Mouse (Mus musculus) lung, adult 18-20 months (tissue): ENCODE measurements around the gene Frmpd4.

ENCODE experiments used
- DNase-seq, 2 experiments: peaks; one replicate each; pipeline ENCODE4 v3.0.0; 2022; ENCODE audit warnings: mixed read lengths in 2 of 2

Gene Frmpd4

GRCm38 (mm10) chrX:168577131-168577530 lies at the start of gene Frmpd4:
Frmpd4 (minus strand) TSS chrX:168577231.
- DNase-seq: no peak

DNA sequence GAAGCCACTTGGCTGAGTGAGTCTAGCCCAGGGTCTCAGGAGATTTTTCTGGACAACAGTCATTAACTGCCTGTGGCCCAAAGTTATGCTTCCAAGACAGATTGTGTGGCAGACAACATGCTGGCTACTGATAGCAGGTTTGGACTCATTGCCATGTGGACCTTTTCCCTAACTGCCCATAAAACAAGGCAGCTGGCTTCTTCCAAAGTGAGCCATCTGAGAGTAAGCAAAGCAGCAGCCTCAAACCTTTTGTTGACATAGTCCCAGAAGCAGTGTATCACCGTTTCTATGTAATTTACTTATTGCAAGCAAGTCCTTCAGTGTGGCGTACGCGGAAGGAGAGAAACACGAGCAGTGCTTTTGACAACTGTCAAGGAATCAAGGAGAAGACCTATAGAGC lies 18.2 kb upstream of the Frmpd4 start:
- peak; percentile 0 to 2 for DNase-seq

DNA sequence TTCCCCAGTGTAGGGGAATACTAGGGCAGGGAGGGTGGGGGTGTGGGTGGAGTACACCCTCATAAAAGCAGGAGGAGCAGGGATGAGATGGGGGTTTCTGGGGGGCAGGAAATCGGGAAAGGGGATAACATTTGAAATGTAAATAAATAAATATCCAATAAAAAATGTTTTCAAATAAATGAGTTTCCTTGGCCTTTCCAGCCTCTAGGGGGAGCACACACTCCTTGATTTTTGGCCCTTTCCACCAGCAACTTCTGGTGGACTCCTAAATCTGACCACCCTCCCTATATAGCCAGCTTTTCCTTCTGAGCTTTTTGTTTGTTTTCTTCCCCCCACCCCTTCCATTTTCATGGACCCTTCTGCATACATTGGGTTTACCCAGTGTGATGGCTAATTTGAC lies 7.3 kb upstream of the Frmpd4 start:
- DNase-seq: no peak

DNA sequence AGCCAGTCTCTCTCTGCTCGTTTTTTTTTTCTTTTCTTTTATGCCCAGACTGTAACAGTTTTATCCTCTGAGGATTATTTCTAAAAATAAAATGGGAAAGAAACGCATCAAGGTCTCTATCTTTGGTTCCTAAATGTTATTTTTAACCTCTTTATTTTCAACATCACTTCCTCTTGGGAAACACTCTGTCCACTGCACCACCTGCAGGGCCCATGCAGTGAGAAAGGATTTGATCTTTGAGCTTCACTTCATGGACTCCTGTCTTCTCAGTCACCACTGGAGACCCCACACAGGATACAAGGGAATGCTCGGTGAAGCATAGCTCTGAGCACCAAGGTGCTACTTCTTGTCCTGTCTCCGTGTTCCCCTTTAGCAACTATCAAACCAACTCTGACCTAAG lies 5.2 kb downstream of the Frmpd4 start:
- DNase-seq: no peak

GRCm38 (mm10) chrX:168569231-168569630 lies 7.8 kb downstream of the Frmpd4 start:
- DNase-seq: no peak

DNA sequence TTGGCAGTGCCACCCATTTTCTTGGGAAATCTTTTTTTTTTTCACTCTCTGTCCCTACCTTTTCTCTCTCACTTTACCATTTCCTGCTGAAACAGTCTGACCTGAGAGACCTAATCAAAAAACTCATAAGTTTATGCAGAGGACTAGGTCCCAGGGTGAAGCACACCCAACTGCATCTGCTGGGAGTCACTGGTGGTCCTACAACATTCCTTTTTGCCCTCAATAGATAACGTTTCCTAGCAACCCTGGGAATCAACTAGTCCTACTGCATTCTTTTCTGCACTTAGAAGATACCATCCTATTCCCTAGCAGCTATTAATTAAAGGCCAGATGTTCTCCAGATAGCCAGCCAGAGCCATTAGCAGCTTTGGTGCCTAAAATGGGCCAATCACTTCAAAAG lies 71.8 kb downstream of the Frmpd4 start:
- DNase-seq: no peak

- no peak for DNase-seq
Measured at GRCm38 (mm10) chrX:168455233-168455632, 121.8 kb downstream of the Frmpd4 start.

GRCm38 (mm10) chrX:168431206-168431605 lies 145.8 kb downstream of the Frmpd4 start:
- no peak for DNase-seq

DNA sequence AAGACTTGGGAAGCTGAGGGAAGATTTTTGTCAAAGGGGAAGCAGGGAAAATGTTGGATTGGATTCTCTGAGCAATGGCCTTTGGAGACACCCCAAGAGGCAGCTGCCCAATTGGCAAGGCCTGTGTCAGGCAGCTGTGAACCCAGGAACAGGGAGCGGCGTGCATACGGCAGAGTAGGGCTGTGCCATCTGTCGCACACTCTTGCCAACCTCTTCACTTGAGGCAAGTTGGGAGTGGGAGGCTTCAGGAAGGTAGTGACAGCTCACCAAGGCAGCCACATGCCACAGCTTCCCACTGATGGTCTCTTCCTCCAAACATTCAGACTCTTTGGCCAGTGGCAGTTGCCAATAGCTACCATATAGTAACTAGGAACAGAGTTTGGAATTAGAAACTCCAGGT lies 147.2 kb downstream of the Frmpd4 start:
- DNase-seq: no peak

DNA sequence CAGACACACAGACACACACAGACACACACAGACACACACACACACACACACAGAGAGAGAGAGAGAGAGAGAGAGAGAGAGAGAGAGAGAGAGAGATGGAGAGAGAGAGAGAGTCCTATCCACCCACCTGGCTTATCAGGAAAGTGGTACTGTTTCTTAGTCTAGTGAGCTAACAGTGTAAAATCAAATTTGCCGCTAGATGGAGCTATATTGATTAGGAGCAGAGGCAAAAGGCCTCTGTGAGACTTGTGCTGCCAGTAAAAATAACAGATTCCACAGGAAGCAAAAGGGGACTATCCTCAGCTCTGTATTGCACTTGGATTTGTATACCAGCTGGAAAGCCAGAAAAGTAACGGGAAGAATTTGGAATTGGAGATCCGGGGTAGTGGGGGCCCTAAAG lies 161.6 kb downstream of the Frmpd4 start:
- no peak for DNase-seq

DNA sequence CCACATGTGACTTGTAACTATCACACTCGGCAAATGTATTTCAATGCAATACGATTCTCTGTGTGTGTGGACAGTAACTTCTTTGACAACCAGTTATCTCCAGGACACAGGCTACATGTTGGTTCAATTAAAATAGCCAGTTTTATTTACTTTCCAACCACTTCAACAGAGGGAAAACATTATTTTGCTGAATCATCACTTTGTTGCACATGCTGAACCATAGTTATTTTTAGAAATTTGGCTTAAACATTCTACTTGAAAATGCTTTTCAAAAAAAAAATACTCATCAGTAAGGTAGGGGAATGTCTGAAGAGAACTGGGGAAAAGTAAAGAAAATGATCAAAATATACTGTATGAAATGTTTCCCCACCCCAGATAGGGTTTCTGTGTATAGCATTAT lies 173.5 kb downstream of the Frmpd4 start:
- no peak for DNase-seq

DNA sequence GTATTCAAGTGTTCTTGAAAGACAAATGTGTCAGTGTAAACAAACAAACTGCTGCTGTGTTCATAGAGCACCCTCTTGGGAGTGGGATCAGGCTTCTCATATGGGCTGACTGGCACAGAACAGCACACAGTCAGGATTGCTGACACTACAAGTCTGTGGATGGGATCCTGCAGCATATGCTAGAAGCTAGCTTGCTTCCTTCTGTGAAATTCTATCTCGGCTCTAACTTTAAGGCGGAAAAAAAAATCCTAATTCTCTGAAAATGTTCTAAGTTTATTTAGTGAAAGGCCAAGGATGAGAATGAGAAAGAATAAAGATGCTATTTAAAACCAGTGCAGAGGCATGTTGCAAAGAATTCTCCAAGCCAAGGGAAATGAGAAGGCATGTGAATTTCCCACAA lies 226.6 kb downstream of the Frmpd4 start:
- DNase-seq: no peak

DNA sequence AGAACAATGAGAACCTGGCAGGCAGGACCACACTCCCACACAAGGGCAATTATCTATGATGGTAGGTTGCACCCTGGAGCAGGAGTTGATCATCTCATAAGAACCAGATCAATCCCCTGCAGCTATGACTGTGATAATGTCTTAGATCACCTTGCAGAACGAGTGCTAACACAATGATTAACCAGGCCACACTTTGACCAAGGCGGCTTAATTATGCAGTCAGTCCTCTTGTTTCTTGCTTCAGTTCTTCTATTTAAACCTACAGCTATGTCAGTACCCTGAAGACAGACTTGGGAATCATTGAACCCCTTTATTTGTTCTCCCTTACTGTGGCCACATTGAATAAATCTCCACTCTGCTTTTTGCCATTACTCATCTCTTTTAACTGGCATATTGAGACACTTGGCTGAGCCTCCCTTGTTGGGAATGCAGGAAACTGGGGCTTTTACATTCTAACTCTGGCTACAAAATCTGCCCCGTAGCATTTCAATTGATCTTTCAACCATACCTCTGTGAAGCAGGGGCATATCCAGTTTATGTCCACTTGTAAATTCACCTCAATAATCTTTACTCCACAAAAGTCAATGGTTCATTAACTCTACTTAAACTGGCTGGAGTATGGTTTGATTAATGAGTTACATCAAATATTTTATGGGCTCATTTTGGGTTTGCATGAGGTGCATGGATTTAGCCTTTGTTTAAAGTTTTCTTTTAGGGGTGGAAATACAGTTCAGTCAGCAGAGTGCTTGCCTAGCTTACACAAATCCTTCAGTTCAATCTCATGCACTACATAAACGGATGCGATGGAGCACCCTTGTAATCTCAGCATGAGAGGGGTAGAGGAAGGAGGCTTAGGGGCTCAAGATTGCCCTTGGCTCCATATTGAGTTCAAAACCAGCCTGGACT lies 227.5 kb downstream of the Frmpd4 start:
- DNase-seq: no peak

DNA sequence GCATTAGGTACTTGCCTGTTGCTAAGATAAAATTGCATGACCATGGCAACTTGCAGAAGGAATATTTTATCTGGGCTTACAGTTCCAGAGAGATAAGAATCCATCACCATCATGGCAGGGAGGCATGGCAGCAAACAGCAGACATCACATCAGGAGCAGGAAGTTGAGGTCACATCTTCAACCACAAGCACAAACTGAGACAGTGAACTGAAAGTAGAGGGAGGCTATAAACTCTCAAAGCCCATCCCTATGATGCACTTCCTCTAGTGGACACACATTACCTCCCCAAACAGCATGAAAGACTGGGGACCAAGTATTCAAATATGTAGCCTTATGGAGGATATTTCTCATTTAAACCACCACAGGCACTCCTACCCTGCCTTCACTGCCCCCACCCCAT lies 238.8 kb downstream of the Frmpd4 start:
- DNase-seq: no peak

GRCm38 (mm10) chrX:168325161-168325560 lies 251.9 kb downstream of the Frmpd4 start:
- no peak for DNase-seq

DNA sequence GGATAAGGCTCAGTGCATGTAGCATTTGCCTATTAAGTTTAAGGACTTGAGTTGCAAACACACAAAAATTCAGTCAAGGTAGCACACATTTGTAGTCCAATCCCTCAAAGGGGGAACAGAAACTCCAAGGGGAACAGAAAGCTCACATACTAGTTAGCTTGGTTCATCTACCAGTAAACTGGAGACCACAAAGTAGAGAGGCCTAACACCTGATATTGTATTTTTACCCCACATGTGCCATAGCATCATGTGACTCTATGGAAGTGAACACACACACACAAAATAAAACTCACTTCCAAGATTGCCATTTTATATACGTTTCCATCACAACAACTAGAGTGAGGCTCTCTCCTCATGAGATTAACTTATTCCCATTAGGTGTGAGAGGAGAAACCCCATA lies 264.9 kb downstream of the Frmpd4 start:
- no peak for DNase-seq

GRCm38 (mm10) chrX:168310143-168310542 lies 266.9 kb downstream of the Frmpd4 start:
- no peak for DNase-seq

DNA sequence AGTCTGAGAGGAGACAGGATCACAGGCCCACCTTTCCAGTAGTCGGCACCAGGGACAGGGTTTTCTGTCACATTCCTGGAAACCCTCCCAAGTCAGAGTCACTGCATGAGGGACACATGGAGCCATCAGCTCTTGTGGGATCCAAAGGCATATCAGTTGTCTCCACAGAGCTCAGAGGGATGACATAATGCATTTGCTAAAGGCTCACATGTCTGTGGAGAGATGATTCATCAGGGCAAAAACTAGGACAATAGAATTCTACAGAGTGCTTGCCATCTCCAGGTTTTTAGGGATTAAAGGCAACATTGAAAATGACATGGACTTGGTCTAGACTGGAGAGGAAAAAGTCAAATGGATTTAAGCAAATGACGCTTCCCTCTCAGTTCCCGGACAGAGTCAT lies 284.5 kb downstream of the Frmpd4 start:
- DNase-seq: no peak

DNA sequence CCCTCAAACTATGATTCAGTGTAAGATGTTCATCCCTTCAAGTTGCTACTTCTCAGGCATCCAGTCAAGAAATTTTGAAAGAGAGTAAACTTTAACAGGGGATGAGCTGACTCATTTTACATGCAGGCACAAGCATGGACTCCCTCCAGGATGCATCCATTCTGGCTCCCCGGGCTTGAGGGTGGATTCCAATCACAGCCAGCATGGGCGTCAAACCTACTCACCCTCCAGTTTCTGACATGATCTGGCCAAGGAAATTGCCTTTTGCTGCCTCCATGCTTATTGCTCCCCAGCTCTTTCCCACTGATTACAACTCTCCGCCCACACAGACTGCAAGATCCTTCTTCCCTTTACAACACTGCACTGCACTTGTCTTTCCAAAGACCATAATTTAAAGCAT lies 370.0 kb downstream of the Frmpd4 start:
- DNase-seq: no peak

- no peak for DNase-seq
Measured at GRCm38 (mm10) chrX:168191944-168192343, 385.1 kb downstream of the Frmpd4 start.

- DNase-seq: peak; percentile 20 to 29
Measured at GRCm38 (mm10) chrX:168189563-168189962, 387.5 kb downstream of the Frmpd4 start.

DNA sequence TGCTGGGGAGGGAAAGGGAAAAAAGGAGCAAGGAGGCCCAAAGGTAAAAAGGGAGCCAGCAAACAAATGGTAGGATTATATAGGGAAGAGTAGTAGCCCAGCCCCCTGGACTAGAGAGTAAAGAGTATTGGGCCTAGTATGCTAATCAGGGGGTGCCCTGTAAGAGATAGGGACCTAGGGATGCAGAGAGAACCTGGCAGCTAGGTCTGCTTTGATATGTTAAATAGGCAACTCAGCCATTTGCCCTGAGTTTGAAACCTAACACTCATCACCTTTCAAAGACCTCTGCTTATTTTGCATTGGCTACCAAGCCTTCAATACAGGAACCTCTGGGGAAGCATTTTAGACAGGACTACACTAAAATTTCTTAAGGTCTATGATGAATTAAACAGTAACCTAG lies 414.0 kb downstream of the Frmpd4 start:
- no peak for DNase-seq

- no peak for DNase-seq
Measured at GRCm38 (mm10) chrX:168158866-168159265, 418.2 kb downstream of the Frmpd4 start.

DNA sequence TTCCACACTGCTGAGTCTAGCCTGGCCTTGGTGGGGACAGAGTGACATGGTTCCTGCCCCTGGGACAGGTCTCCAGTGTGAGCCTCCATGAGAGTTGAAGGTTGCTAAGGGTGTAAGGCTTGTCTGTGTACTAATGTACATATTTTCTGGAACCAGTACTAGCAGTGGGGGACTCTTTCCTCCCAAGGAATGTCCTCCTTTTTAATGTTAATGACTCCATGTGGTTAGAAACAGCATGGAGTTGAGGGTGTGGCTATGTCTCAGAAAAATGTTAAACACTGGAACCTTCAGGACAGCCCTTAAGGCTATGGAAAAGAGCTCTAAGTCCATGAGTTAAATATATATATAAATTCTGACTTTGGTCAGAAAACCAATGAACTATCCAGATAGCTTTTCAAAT lies 436.0 kb downstream of the Frmpd4 start:
- no peak for DNase-seq

DNA sequence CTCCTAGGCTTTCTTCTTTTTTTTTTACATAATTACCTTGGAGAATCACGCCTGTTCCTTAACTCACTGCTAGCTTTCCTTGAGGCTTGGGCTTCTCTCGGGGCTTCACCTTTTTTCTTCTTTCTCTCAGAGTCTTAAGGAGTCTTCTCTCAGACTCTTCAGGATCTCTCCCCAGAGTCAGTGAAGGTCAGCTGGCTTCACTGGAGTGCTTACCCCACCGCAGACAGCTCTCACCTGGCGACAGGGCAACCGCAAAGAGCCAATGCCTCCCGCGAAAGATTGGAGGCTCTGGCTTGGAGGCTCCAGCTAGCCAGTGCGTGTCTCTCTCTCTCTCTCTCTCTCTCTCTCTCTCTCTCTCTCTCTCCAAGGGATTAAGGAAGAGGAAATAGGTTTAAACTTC lies 453.0 kb downstream of the Frmpd4 start:
- DNase-seq: no peak
